Comparison of ENCODE assay signal across 9 mouse cellular contexts in genomic region chr11:62558961-62559646, GRCm38 (mm10). TPM values are rescaled to one million over a fixed set of nuclear protein-coding genes. Genes with fewer than 3 reads are reported as not detected.
A peak's percentile ranks its signal among the peaks of the same experiment; 100 is the strongest.
DNase-seq lines count a peak whose midpoint lies in the region; ATAC-seq lines count a peak whose summit lies in the region.
"Had no signal": no experiment of that assay in that cellular context is flagged by ENCODE, and none has a peak within 500 bp of the region (broad histone marks: within the 10 kb centered on the region; RNA-seq: fewer than 3 reads in every experiment).

No protein-coding gene starts in this region.

- H3K4me2 ChIP-seq in midbrain, embryonic 15.5 days, result no peak overlapping the region

- DNase-seq in urinary bladder, adult 2 months (ENCODE audit: low spot score), result peak; percentile 45
- DNase-seq in urinary bladder, postnatal 10 days (ENCODE audit: low spot score), result no peak
- peak; percentile 70 for DNase-seq in fibroblast of lung, adult 2 months (ENCODE audit: low read depth)
- peak; percentile 90 to 93 for DNase-seq in kidney, adult 8-10 months
- peak; percentile 62 to 85 for DNase-seq in urinary bladder, postnatal 36 days (ENCODE audit: low spot score in 2 of 2)
- no peak for DNase-seq in frontal cortex, postnatal 14 days (ENCODE audit: low spot score in 2 of 2)
- no peak for DNase-seq in right cerebral cortex, postnatal 36 days (ENCODE audit: low spot score in 2 of 2)
- DNase-seq: thymus, postnatal 4 days had no signal

- H3K4me3 ChIP-seq in midbrain, embryonic 15.5 days, result no peak overlapping the region

- peaks cover 24% of the 10 kb centered on the region for H3K4me1 ChIP-seq in midbrain, embryonic 15.5 days

- no peak overlapping the region for H3K27ac ChIP-seq in midbrain, embryonic 15.5 days

- no peak overlapping the region for H3K9ac ChIP-seq in midbrain, embryonic 15.5 days

- no peaks in the 10 kb centered on the region for H3K9me3 ChIP-seq in midbrain, embryonic 15.5 days

- ATAC-seq in midbrain, embryonic 15.5 days (replicated peaks), result no peak

- WGBS in midbrain, embryonic 15.5 days, result 69% methylated on average over 6 of the region's 6 CpGs

- no peaks in the 10 kb centered on the region for H3K27me3 ChIP-seq in midbrain, embryonic 15.5 days (replicated peaks)

- no peaks in the 10 kb centered on the region for H3K36me3 ChIP-seq in midbrain, embryonic 15.5 days (replicated peaks)

RNA-seq across cellular contexts. Expression of gene Ubb, which starts 8.1 kb away (rescaled TPM):
- polyA plus RNA-seq in urinary bladder, adult 2 months (2012; rRNA removed), result 2,108 and 2,141 TPM in 2 replicates
- 4,689 and 4,874 TPM in 2 replicates for polyA plus RNA-seq in midbrain, embryonic 15.5 days (2015; fragmentation: Nextera tagmentation; extraction: Ambion mirVana)

RNA-seq across cellular contexts. Expression of gene Trpv2, which starts 15.2 kb away (rescaled TPM):
- 52.6 and 62.0 TPM in 2 replicates for polyA plus RNA-seq in urinary bladder, adult 2 months (2012; rRNA removed)
- 35.8 and 38.8 TPM in 2 replicates for polyA plus RNA-seq in midbrain, embryonic 15.5 days (2015; fragmentation: Nextera tagmentation; extraction: Ambion mirVana)

RNA-seq across cellular contexts. Expression of gene Cenpv, which starts 20.0 kb away (rescaled TPM):
- 30.7 and 38.1 TPM in 2 replicates for polyA plus RNA-seq in urinary bladder, adult 2 months (2012; rRNA removed)
- polyA plus RNA-seq in midbrain, embryonic 15.5 days (2015; fragmentation: Nextera tagmentation; extraction: Ambion mirVana), result 67.0 and 67.3 TPM in 2 replicates

Comparison
In these comparisons a context has a peak if more than half of its experiments do, and no peak if none do; other contexts are left out.
1. DNase-seq: peak in urinary bladder, adult 2 months (single experiment), fibroblast of lung, adult 2 months (single experiment), kidney, adult 8-10 months (2 of 2) and urinary bladder, postnatal 36 days (2 of 2); none in urinary bladder, postnatal 10 days (single experiment), frontal cortex, postnatal 14 days (0 of 2) and right cerebral cortex, postnatal 36 days (0 of 2).